Mouse (Mus musculus): ENCODE data around the gene Chrna1. TPM values are rescaled to one million over a fixed set of nuclear protein-coding genes. Genes with fewer than 3 reads are reported as not detected.
"Not testable (repeated sequence)": the region's sequence is repeated elsewhere in the genome, so short reads cannot be mapped to it uniquely, and the experiment has no call there.

Chrna1 gene
- polyA plus RNA-seq, 1 experiment, result 0.03 TPM

GRCm38 (mm10) chr2:73557061-73557460 lies 23.1 kb downstream of the Chrna1 start:
- not testable (repeated sequence) for DNase-seq (ENCODE audit: low read depth)

- DNase-seq (ENCODE audit: low read depth), result no peak
Measured at GRCm38 (mm10) chr2:73554389-73554788, 25.7 kb downstream of the Chrna1 start.

- no peak for DNase-seq (ENCODE audit: low read depth)
Measured at GRCm38 (mm10) chr2:73552926-73553325, 27.2 kb downstream of the Chrna1 start.

- DNase-seq (ENCODE audit: low read depth), result no peak
Measured at GRCm38 (mm10) chr2:73550725-73551124, 29.4 kb downstream of the Chrna1 start.

GRCm38 (mm10) chr2:73548542-73548941 lies 31.6 kb downstream of the Chrna1 start:
- DNase-seq (ENCODE audit: low read depth), result no peak

- no peak for DNase-seq (ENCODE audit: low read depth)
Measured at GRCm38 (mm10) chr2:73547256-73547655, 32.9 kb downstream of the Chrna1 start.

- DNase-seq (ENCODE audit: low read depth), result no peak
Measured at GRCm38 (mm10) chr2:73545556-73545955, 34.6 kb downstream of the Chrna1 start.

GRCm38 (mm10) chr2:73540450-73541162 lies 39.5 kb downstream of the Chrna1 start:
- DNase-seq (ENCODE audit: low read depth), result peak; percentile 69

GRCm38 (mm10) chr2:73539697-73540096 lies 40.4 kb downstream of the Chrna1 start:
- no peak for DNase-seq (ENCODE audit: low read depth)

- no peak for DNase-seq (ENCODE audit: low read depth)
Measured at GRCm38 (mm10) chr2:73539141-73539540, 41.0 kb downstream of the Chrna1 start.

- DNase-seq (ENCODE audit: low read depth), result peak; percentile 38
Measured at GRCm38 (mm10) chr2:73538590-73538989, 41.5 kb downstream of the Chrna1 start.

- no peak for DNase-seq (ENCODE audit: low read depth)
Measured at GRCm38 (mm10) chr2:73536091-73536783, 43.9 kb downstream of the Chrna1 start.

- no peak for DNase-seq (ENCODE audit: low read depth)
Measured at GRCm38 (mm10) chr2:73534720-73535119, 45.4 kb downstream of the Chrna1 start.

- no peak for DNase-seq (ENCODE audit: low read depth)
Measured at GRCm38 (mm10) chr2:73530487-73530886, 49.7 kb downstream of the Chrna1 start.

GRCm38 (mm10) chr2:73529356-73530330 lies 50.5 kb downstream of the Chrna1 start, which contains the start of gene Wipf1:
TSS of gene Wipf1 (minus strand) at chr2:73529734.
- DNase-seq (ENCODE audit: low read depth), result no peak

- no peak for DNase-seq (ENCODE audit: low read depth)
Measured at GRCm38 (mm10) chr2:73528516-73529355, 51.4 kb downstream of the Chrna1 start.

- DNase-seq (ENCODE audit: low read depth), result no peak
Measured at GRCm38 (mm10) chr2:73527956-73528355, 52.2 kb downstream of the Chrna1 start.

GRCm38 (mm10) chr2:73526691-73527090 lies 53.4 kb downstream of the Chrna1 start:
- no peak for DNase-seq (ENCODE audit: low read depth)

- no peak for DNase-seq (ENCODE audit: low read depth)
Measured at GRCm38 (mm10) chr2:73522891-73523290, 57.2 kb downstream of the Chrna1 start.

- no peak for DNase-seq (ENCODE audit: low read depth)
Measured at GRCm38 (mm10) chr2:73522336-73522735, 57.8 kb downstream of the Chrna1 start.

GRCm38 (mm10) chr2:73521737-73522136 lies 58.4 kb downstream of the Chrna1 start:
- DNase-seq (ENCODE audit: low read depth), result no peak
